ENCODE assay signal across 9 mouse cellular contexts in the genomic region with DNA sequence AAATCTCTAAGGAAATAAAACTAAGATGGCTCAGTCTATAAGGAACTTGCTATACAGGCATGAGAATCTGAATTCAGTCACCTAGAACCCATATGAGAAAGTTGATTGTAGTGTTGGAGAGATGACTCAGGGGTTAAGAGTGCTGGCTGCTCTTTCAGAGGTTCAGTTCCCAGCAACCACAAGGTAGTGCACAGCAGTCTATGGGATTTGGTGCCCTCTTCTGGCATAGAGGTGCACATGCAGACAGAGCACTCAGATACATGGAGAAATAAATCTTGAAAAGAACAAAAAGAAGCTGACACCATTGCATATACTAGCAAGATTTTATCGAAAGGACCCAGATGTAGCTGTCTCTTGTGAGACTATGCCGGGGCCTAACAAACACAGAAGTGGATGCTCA. TPM values are rescaled to one million over a fixed set of nuclear protein-coding genes. Genes with fewer than 3 reads are reported as not detected.
DNase-seq lines count a peak whose midpoint lies in the region; ATAC-seq and TF ChIP-seq lines count a peak whose summit lies in the region.
"Had no signal": no experiment of that assay in that cellular context is flagged by ENCODE, and none has a peak within 500 bp of the region (broad histone marks: within the 10 kb centered on the region; RNA-seq: fewer than 3 reads in every experiment).

No protein-coding gene starts in this region.

- H3K36me3 ChIP-seq in liver, embryonic 14.5 days (replicated peaks; ENCODE audit: control insufficient read depth, insufficient read depth, low read depth), result peaks cover 12% of the 10 kb centered on the region
- peaks cover 35% of the 10 kb centered on the region for H3K36me3 ChIP-seq in liver, embryonic 12.5 days
- H3K36me3 ChIP-seq in ES-Bruce4 (ENCODE audit: control insufficient read depth, insufficient read depth, low read length, poor library complexity, severe bottlenecking), result peaks cover 7% of the 10 kb centered on the region

- H3K4me1 ChIP-seq in liver, embryonic 14.5 days (replicated peaks; ENCODE audit: control insufficient read depth in 2 of 2, insufficient read depth in 2 of 2, low read length in 1 of 2), result no peaks in the 10 kb centered on the region
- peaks cover 5% of the 10 kb centered on the region for H3K4me1 ChIP-seq in liver, embryonic 12.5 days
- no peaks in the 10 kb centered on the region for H3K4me1 ChIP-seq in ES-Bruce4 (ENCODE audit: control insufficient read depth, insufficient read depth, low read length)

- no peak overlapping the region for H3K9ac ChIP-seq in liver, embryonic 14.5 days (replicated peaks)
- no peak overlapping the region for H3K9ac ChIP-seq in liver, embryonic 12.5 days
- no peak overlapping the region for H3K9ac ChIP-seq in ES-Bruce4 (ENCODE audit: low read depth, poor library complexity, severe bottlenecking)
- H3K9ac ChIP-seq: neural tube, embryonic 12.5 days had no signal

- no peak for TF ChIP-seq POLR2A in ES-Bruce4 (IDR thresholded peaks at IDR 0.05; ENCODE audit: insufficient read depth, low read length)

- peak; percentile 73 for TF ChIP-seq CTCF in liver, embryonic 14.5 days (IDR thresholded peaks at IDR 0.05; ENCODE audit: low read depth)
- TF ChIP-seq CTCF in ES-Bruce4 (IDR thresholded peaks at IDR 0.05; ENCODE audit: low read depth, low read length), result peak; percentile 66

- H3K4me3 ChIP-seq in liver, embryonic 14.5 days (ENCODE audit: insufficient read depth in 1 of 2, low read depth in 2 of 2, low read length in 2 of 2), result no peak overlapping the region
- no peak overlapping the region for H3K4me3 ChIP-seq in liver, embryonic 12.5 days
- no peak overlapping the region; the same call in 1 of the 2 replicates for H3K4me3 ChIP-seq in ES-Bruce4 (ENCODE audit: low read depth, low read length)
- H3K4me3 ChIP-seq: neural tube, embryonic 12.5 days had no signal

- ATAC-seq in liver, embryonic 14.5 days (ENCODE audit: insufficient read depth), result no peak
- no peak for ATAC-seq in liver, embryonic 12.5 days
- ATAC-seq in monocyte, adult 5-6 weeks (replicated peaks; ENCODE audit: insufficient number of reproducible peaks, low FRiP score, low TSS enrichment, poor library complexity, severe bottlenecking), result peak; percentile 70; the same call in 1 of the 2 replicates
- ATAC-seq: intestine, embryonic 16.5 days had no signal

- 39% methylated on average over 2 of the region's 2 CpGs for WGBS in liver, embryonic 14.5 days (ENCODE audit: insufficient replicate concordance)
- 75% methylated on average over 2 of the region's 2 CpGs for WGBS in liver, embryonic 12.5 days (ENCODE audit: insufficient replicate concordance)

- intact Hi-C loops in gastrocnemius, postnatal 36 days (cut with DNase I), result loop anchor here (10.0 kb wide), 1 partner anchor 343 kb away; the partner anchor contains the start of gene Rce1

- DNase-seq in liver, embryonic 14.5 days (ENCODE audit: low read depth in 3 of 3, low spot score in 3 of 3), result no peak
- DNase-seq in brain, adult 2 months (ENCODE audit: low read depth, low spot score), result peak; percentile 32
- no peak for DNase-seq in gastrocnemius, postnatal 36 days
- no peak for DNase-seq in kidney, postnatal 14 days

- H3K4me2 ChIP-seq in liver, embryonic 14.5 days (ENCODE audit: low read depth), result no peak overlapping the region
- no peak overlapping the region for H3K4me2 ChIP-seq in liver, embryonic 12.5 days
- H3K4me2 ChIP-seq: neural tube, embryonic 12.5 days had no signal

- no peaks in the 10 kb centered on the region for H3K9me3 ChIP-seq in liver, embryonic 14.5 days (ENCODE audit: control insufficient read depth, low read length)
- no peaks in the 10 kb centered on the region for H3K9me3 ChIP-seq in liver, embryonic 12.5 days (replicated peaks)
- no peaks in the 10 kb centered on the region for H3K9me3 ChIP-seq in ES-Bruce4 (replicated peaks; ENCODE audit: control insufficient read depth, insufficient read depth, low read length, poor library complexity, severe bottlenecking)
- H3K9me3 ChIP-seq: neural tube, embryonic 12.5 days had no signal

- H3K27me3 ChIP-seq in liver, embryonic 14.5 days (ENCODE audit: control insufficient read depth, insufficient read depth, low read length), result no peaks in the 10 kb centered on the region
- H3K27me3 ChIP-seq in liver, embryonic 12.5 days (replicated peaks), result no peaks in the 10 kb centered on the region
- H3K27me3 ChIP-seq in ES-Bruce4 (ENCODE audit: control insufficient read depth, insufficient read depth, low read length, poor library complexity, severe bottlenecking), result no peaks in the 10 kb centered on the region
- H3K27me3 ChIP-seq: neural tube, embryonic 12.5 days had no signal

- TF ChIP-seq EP300 in liver, embryonic 14.5 days (IDR thresholded peaks at IDR 0.05; ENCODE audit: low read depth), result no peak
- no peak for TF ChIP-seq EP300 in ES-Bruce4 (IDR thresholded peaks at IDR 0.05; ENCODE audit: insufficient read depth, low read depth, low read length)

- H3K27ac ChIP-seq in liver, embryonic 14.5 days, result no peak overlapping the region
- no peak overlapping the region for H3K27ac ChIP-seq in liver, embryonic 12.5 days
- no peak overlapping the region for H3K27ac ChIP-seq in ES-Bruce4 (ENCODE audit: insufficient read depth, low read length)
- H3K27ac ChIP-seq: neural tube, embryonic 12.5 days had no signal

RNA-seq across cellular contexts. Expression of gene Mrpl11, which starts 6.3 kb away (rescaled TPM):
- polyA plus RNA-seq in liver, embryonic 14.5 days (2012; rRNA removed), result 17.8 and 31.8 TPM in 2 replicates
- polyA plus RNA-seq in liver, embryonic 14.5 days (2014; fragmentation: Nextera tagmentation; extraction: Ambion mirVana), result 64.7 and 66.2 TPM in 2 replicates
- polyA plus RNA-seq in liver, embryonic 12.5 days (2016; fragmentation: Nextera tagmentation; extraction: Ambion mirVana), result 82.4 and 84.7 TPM in 2 replicates
- polyA plus RNA-seq in ES-Bruce4 (2011; ENCODE audit: insufficient read depth, insufficient read length, low read depth, missing spikeins), result 126 and 135 TPM in 2 replicates
- total RNA-seq in monocyte, adult 5-6 weeks (2017), result 17.6 to 27.9 TPM (median 17.8 TPM) in 3 replicates
- 10 to 100 TPM; 56.3 to 58.7 TPM for total RNA-seq in gastrocnemius, postnatal 36 days (2021)

RNA-seq across cellular contexts. Expression of gene Npas4, which starts 21.9 kb away (rescaled TPM):
- polyA plus RNA-seq in liver, embryonic 14.5 days (2012; rRNA removed), result 0.11 and 0.12 TPM in 2 replicates
- polyA plus RNA-seq in liver, embryonic 14.5 days (2014; fragmentation: Nextera tagmentation; extraction: Ambion mirVana), result not detected in 2 replicates
- polyA plus RNA-seq in liver, embryonic 12.5 days (2016; fragmentation: Nextera tagmentation; extraction: Ambion mirVana), result not detected in 2 replicates
- 0.24 and 0.27 TPM in 2 replicates for polyA plus RNA-seq in ES-Bruce4 (2011; ENCODE audit: insufficient read depth, insufficient read length, low read depth, missing spikeins)
- total RNA-seq in monocyte, adult 5-6 weeks (2017), result not detected in 3 replicates
- total RNA-seq in gastrocnemius, postnatal 36 days (2021), result under 1 TPM in 1 of 2 experiments, not detected in 1; 0.07 TPM

RNA-seq across cellular contexts. Expression of gene Peli3, which starts 25.3 kb away (rescaled TPM):
- polyA plus RNA-seq in liver, embryonic 14.5 days (2012; rRNA removed), result 0.03 and 0.06 TPM in 2 replicates
- polyA plus RNA-seq in liver, embryonic 14.5 days (2014; fragmentation: Nextera tagmentation; extraction: Ambion mirVana), result 0.24 TPM in 1 of 2 replicates, not detected in the other
- 0.20 and 0.44 TPM in 2 replicates for polyA plus RNA-seq in liver, embryonic 12.5 days (2016; fragmentation: Nextera tagmentation; extraction: Ambion mirVana)
- polyA plus RNA-seq in ES-Bruce4 (2011; ENCODE audit: insufficient read depth, insufficient read length, low read depth, missing spikeins), result 2.7 and 3.9 TPM in 2 replicates
- not detected in 3 replicates for total RNA-seq in monocyte, adult 5-6 weeks (2017)
- total RNA-seq in gastrocnemius, postnatal 36 days (2021), result 1 to 10 TPM; 1.3 to 1.4 TPM

RNA-seq across cellular contexts. Expression of gene Dpp3, which starts 40.1 kb away (rescaled TPM):
- 22.4 and 28.0 TPM in 2 replicates for polyA plus RNA-seq in liver, embryonic 14.5 days (2012; rRNA removed)
- 37.0 and 39.9 TPM in 2 replicates for polyA plus RNA-seq in liver, embryonic 14.5 days (2014; fragmentation: Nextera tagmentation; extraction: Ambion mirVana)
- 76.7 and 83.3 TPM in 2 replicates for polyA plus RNA-seq in liver, embryonic 12.5 days (2016; fragmentation: Nextera tagmentation; extraction: Ambion mirVana)
- 129 and 139 TPM in 2 replicates for polyA plus RNA-seq in ES-Bruce4 (2011; ENCODE audit: insufficient read depth, insufficient read length, low read depth, missing spikeins)
- total RNA-seq in monocyte, adult 5-6 weeks (2017), result 38.4 to 56.8 TPM (median 49.0 TPM) in 3 replicates
- total RNA-seq in gastrocnemius, postnatal 36 days (2021), result 10 to 100 TPM; 16.5 to 17.5 TPM

RNA-seq across cellular contexts. Expression of gene Slc29a2, which starts 55.4 kb away (rescaled TPM):
- 2.5 and 3.8 TPM in 2 replicates for polyA plus RNA-seq in liver, embryonic 14.5 days (2012; rRNA removed)
- polyA plus RNA-seq in liver, embryonic 14.5 days (2014; fragmentation: Nextera tagmentation; extraction: Ambion mirVana), result 0.76 and 0.96 TPM in 2 replicates
- polyA plus RNA-seq in liver, embryonic 12.5 days (2016; fragmentation: Nextera tagmentation; extraction: Ambion mirVana), result 3.3 and 3.8 TPM in 2 replicates
- polyA plus RNA-seq in ES-Bruce4 (2011; ENCODE audit: insufficient read depth, insufficient read length, low read depth, missing spikeins), result 16.8 and 18.5 TPM in 2 replicates
- total RNA-seq in monocyte, adult 5-6 weeks (2017), result 0.97 TPM in 1 of 3 replicates, not detected in the others
- total RNA-seq in gastrocnemius, postnatal 36 days (2021), result 1 to 10 TPM; 5.9 to 6.9 TPM
